Mouse (Mus musculus): ENCODE results near the gene Myrf. TPM values are rescaled to one million over a fixed set of nuclear protein-coding genes. Genes with fewer than 3 reads are reported as not detected.

Myrf gene
- polyA plus RNA-seq, 1 experiment from 2014 or later, result 2.1 TPM

GRCm38 (mm10) chr19:10239975-10240653 is 434 bp downstream of the Myrf start:
- no peak for DNase-seq (ENCODE audit: extremely low spot score, low spot score)
- peaks cover 30% of the 10 kb centered on the region for H3K27me3 ChIP-seq (ENCODE audit: poor library complexity, severe bottlenecking)
- no peaks in the 10 kb centered on the region for H3K36me3 ChIP-seq (replicated peaks)
- no peaks in the 10 kb centered on the region for H3K9me3 ChIP-seq
- peaks cover 35% of the 10 kb centered on the region for H3K4me1 ChIP-seq
- peak overlapping the region; percentile 61 for H3K4me3 ChIP-seq
- H3K27ac ChIP-seq, result peak overlapping the region; percentile 84
- 5% methylated on average over 26 of the region's 26 CpGs for WGBS

GRCm38 (mm10) chr19:10239419-10239818 is 1.1 kb downstream of the Myrf start:
- 45% methylated on average over 2 of the region's 2 CpGs for WGBS
- Histone ChIP-seq H3K4me3 (peak overlapping the region; percentile 61), H3K4me1 (peaks cover 35% of the 10 kb centered on the region), H3K27me3 (ENCODE audit: poor library complexity, severe bottlenecking) (peaks cover 30% of the 10 kb centered on the region), H3K9me3 (no peaks in the 10 kb centered on the region), H3K36me3 (replicated peaks) (no peaks in the 10 kb centered on the region), H3K27ac (no peak overlapping the region)
- DNase-seq (ENCODE audit: extremely low spot score, low spot score), result no peak

GRCm38 (mm10) chr19:10238477-10238876 is 2.1 kb downstream of the Myrf start:
- Histone ChIP-seq H3K27me3 (ENCODE audit: poor library complexity, severe bottlenecking) (peaks cover 30% of the 10 kb centered on the region), H3K9me3 (no peaks in the 10 kb centered on the region), H3K27ac (no peak overlapping the region), H3K36me3 (replicated peaks) (no peaks in the 10 kb centered on the region), H3K4me1 (peaks cover 29% of the 10 kb centered on the region), H3K4me3 (no peak overlapping the region)
- no peak for DNase-seq (ENCODE audit: extremely low spot score, low spot score)
- WGBS, result 63% methylated on average over 3 of the region's 3 CpGs

- H3K36me3 ChIP-seq (replicated peaks), result no peaks in the 10 kb centered on the region
- 86% methylated on average over 9 of the region's 9 CpGs for WGBS
Measured at GRCm38 (mm10) chr19:10235784-10236565, 4.6 kb downstream of the Myrf start.

GRCm38 (mm10) chr19:10232327-10233017 is 8.1 kb downstream of the Myrf start:
- DNase-seq (ENCODE audit: extremely low spot score, low spot score), result no peak
- Histone ChIP-seq H3K36me3 (replicated peaks) (no peaks in the 10 kb centered on the region), H3K27ac (peak overlapping the region; percentile 49; the same call in 1 of the 2 replicates), H3K27me3 (ENCODE audit: poor library complexity, severe bottlenecking) (peaks cover 46% of the 10 kb centered on the region), H3K4me1 (peaks cover 44% of the 10 kb centered on the region), H3K9me3 (no peaks in the 10 kb centered on the region), H3K4me3 (no peak overlapping the region)
- WGBS, result 33% methylated on average over 9 of the region's 9 CpGs

More at GRCm38 (mm10) chr19:10235784-10236565, 4.6 kb downstream of the Myrf start:
- no peak for DNase-seq (ENCODE audit: extremely low spot score, low spot score)
- H3K4me3 ChIP-seq, result no peak overlapping the region
- H3K27me3 ChIP-seq (ENCODE audit: poor library complexity, severe bottlenecking), result peaks cover 53% of the 10 kb centered on the region
- H3K9me3 ChIP-seq, result no peaks in the 10 kb centered on the region
- peaks cover 41% of the 10 kb centered on the region for H3K4me1 ChIP-seq
- no peak overlapping the region for H3K27ac ChIP-seq

- Histone ChIP-seq H3K4me3 (no peak overlapping the region), H3K27ac (no peak overlapping the region; the same call in 1 of the 2 replicates), H3K27me3 (ENCODE audit: poor library complexity, severe bottlenecking) (peaks cover 45% of the 10 kb centered on the region), H3K36me3 (replicated peaks) (no peaks in the 10 kb centered on the region), H3K9me3 (no peaks in the 10 kb centered on the region), H3K4me1 (peaks cover 44% of the 10 kb centered on the region)
- no peak for DNase-seq (ENCODE audit: extremely low spot score, low spot score)
- 10% methylated on average over 5 of the region's 5 CpGs for WGBS
Measured at GRCm38 (mm10) chr19:10231871-10232270, 8.7 kb downstream of the Myrf start.

- Histone ChIP-seq H3K36me3 (replicated peaks) (no peaks in the 10 kb centered on the region), H3K27ac (peak overlapping the region; percentile 68), H3K27me3 (ENCODE audit: poor library complexity, severe bottlenecking) (peaks cover 45% of the 10 kb centered on the region), H3K4me1 (peaks cover 44% of the 10 kb centered on the region), H3K4me3 (no peak overlapping the region), H3K9me3 (no peaks in the 10 kb centered on the region)
- no peak for DNase-seq (ENCODE audit: extremely low spot score, low spot score)
- WGBS, result 9% methylated on average over 7 of the region's 7 CpGs
Measured at GRCm38 (mm10) chr19:10231016-10231415, 9.5 kb downstream of the Myrf start.

- Histone ChIP-seq H3K27ac (peak overlapping the region; percentile 85), H3K4me1 (peaks cover 52% of the 10 kb centered on the region), H3K27me3 (ENCODE audit: poor library complexity, severe bottlenecking) (peaks cover 21% of the 10 kb centered on the region), H3K9me3 (no peaks in the 10 kb centered on the region), H3K36me3 (replicated peaks) (no peaks in the 10 kb centered on the region), H3K4me3 (no peak overlapping the region)
- DNase-seq (ENCODE audit: extremely low spot score, low spot score), result no peak
- WGBS, result 88% methylated on average over 4 of the region's 4 CpGs
Measured at GRCm38 (mm10) chr19:10225767-10226166, 14.8 kb downstream of the Myrf start.

- H3K27me3 ChIP-seq (ENCODE audit: poor library complexity, severe bottlenecking), result peaks cover 11% of the 10 kb centered on the region; the same call in 1 of the 2 replicates
- peak overlapping the region; percentile 85 for H3K27ac ChIP-seq
- H3K4me3 ChIP-seq, result peak overlapping the region; percentile 36
- 29% methylated on average over 26 of the region's 26 CpGs for WGBS
- H3K4me1 ChIP-seq, result peaks cover 43% of the 10 kb centered on the region
- no peaks in the 10 kb centered on the region for H3K9me3 ChIP-seq
- no peaks in the 10 kb centered on the region for H3K36me3 ChIP-seq (replicated peaks)
- peak; percentile 47 for DNase-seq (ENCODE audit: extremely low spot score, low spot score)
Measured at GRCm38 (mm10) chr19:10224637-10225453, 15.7 kb downstream of the Myrf start.

- Histone ChIP-seq H3K4me1 (peaks cover 38% of the 10 kb centered on the region), H3K27me3 (ENCODE audit: poor library complexity, severe bottlenecking) (peaks cover under 1% of the 10 kb centered on the region; the same call in 1 of the 2 replicates), H3K9me3 (no peaks in the 10 kb centered on the region), H3K4me3 (no peak overlapping the region), H3K36me3 (replicated peaks) (no peaks in the 10 kb centered on the region), H3K27ac (no peak overlapping the region)
- WGBS, result 80% methylated on average over 4 of the region's 4 CpGs
- no peak for DNase-seq (ENCODE audit: extremely low spot score, low spot score)
Measured at GRCm38 (mm10) chr19:10223561-10223960, 17.0 kb downstream of the Myrf start.

- no peaks in the 10 kb centered on the region for H3K9me3 ChIP-seq
- DNase-seq (ENCODE audit: extremely low spot score, low spot score), result no peak
- no peaks in the 10 kb centered on the region for H3K36me3 ChIP-seq (replicated peaks)
- H3K27ac ChIP-seq, result no peak overlapping the region
- H3K27me3 ChIP-seq (ENCODE audit: poor library complexity, severe bottlenecking), result no peaks in the 10 kb centered on the region
- H3K4me3 ChIP-seq, result no peak overlapping the region
- 47% methylated on average over 8 of the region's 8 CpGs for WGBS
- peaks cover 35% of the 10 kb centered on the region for H3K4me1 ChIP-seq
Measured at GRCm38 (mm10) chr19:10222656-10223055, 17.9 kb downstream of the Myrf start.

GRCm38 (mm10) chr19:10221585-10221984 is 19.0 kb downstream of the Myrf start:
- no peak for DNase-seq (ENCODE audit: extremely low spot score, low spot score)
- 79% methylated on average over 4 of the region's 4 CpGs for WGBS
- H3K27me3 ChIP-seq (ENCODE audit: poor library complexity, severe bottlenecking), result no peaks in the 10 kb centered on the region
- H3K36me3 ChIP-seq (replicated peaks), result no peaks in the 10 kb centered on the region
- H3K27ac ChIP-seq, result no peak overlapping the region
- H3K4me3 ChIP-seq, result no peak overlapping the region
- H3K9me3 ChIP-seq, result no peaks in the 10 kb centered on the region
- H3K4me1 ChIP-seq, result peaks cover 35% of the 10 kb centered on the region

Data from forebrain, embryonic 10.5 days (tissue).